Mouse (Mus musculus): Measurements from ENCODE around the gene Lamb3. TPM values are rescaled to one million over a fixed set of nuclear protein-coding genes. Genes with fewer than 3 reads are reported as not detected.

The Lamb3 gene
- 0.82 and 1.0 TPM in 2 replicates for polyA plus RNA-seq (2011; ENCODE audit: insufficient read depth, insufficient read length, low replicate concordance, missing spikeins)

GRCm38 (mm10) chr1:193207503-193207902 lies at the start of gene Lamb3:
TSS of gene Lamb3 (plus strand) at chr1:193207699.
- peak within 1 kb of the TSS; percentile 39 for H3K4me3 ChIP-seq (replicated peaks; ENCODE audit: control insufficient read depth, low read depth, low read length)
- TF ChIP-seq CTCF (IDR thresholded peaks at IDR 0.05; ENCODE audit: control insufficient read depth, insufficient read depth, low read length): no peak
- no peak for TF ChIP-seq POLR2A (IDR thresholded peaks at IDR 0.05; ENCODE audit: borderline replicate concordance, control insufficient read depth, low read depth, low read length)
- peak within 1 kb of the TSS; percentile 32; the same call in 1 of the 2 replicates for H3K27ac ChIP-seq (ENCODE audit: control insufficient read depth, insufficient read depth, low read depth, low read length, poor library complexity)
- 51% methylated on average over 3 of the region's 3 CpGs for WGBS
- H3K4me1 ChIP-seq (ENCODE audit: control insufficient read depth, insufficient read depth, low read length): no peaks in the 10 kb centered on the region; the same call in none of the 2 replicates

- no peak for TF ChIP-seq CTCF (IDR thresholded peaks at IDR 0.05; ENCODE audit: control insufficient read depth, insufficient read depth, low read length)
- TF ChIP-seq POLR2A (IDR thresholded peaks at IDR 0.05; ENCODE audit: borderline replicate concordance, control insufficient read depth, low read depth, low read length): no peak
- no peak overlapping the region for H3K27ac ChIP-seq (ENCODE audit: control insufficient read depth, insufficient read depth, low read depth, low read length, poor library complexity)
- 66% methylated on average over 3 of the region's 3 CpGs for WGBS
- no peaks in the 10 kb centered on the region for H3K4me1 ChIP-seq (ENCODE audit: control insufficient read depth, insufficient read depth, low read length)
- no peak overlapping the region for H3K4me3 ChIP-seq (replicated peaks; ENCODE audit: control insufficient read depth, low read depth, low read length)
These were observed 48.3 kb upstream of the Lamb3 start for GRCm38 (mm10) chr1:193159163-193159562.

GRCm38 (mm10) chr1:193159613-193160012 lies 47.9 kb upstream of the Lamb3 start:
- Histone ChIP-seq H3K4me1 (ENCODE audit: control insufficient read depth, insufficient read depth, low read length) (no peaks in the 10 kb centered on the region), H3K27ac (ENCODE audit: control insufficient read depth, insufficient read depth, low read depth, low read length, poor library complexity) (no peak overlapping the region), H3K4me3 (replicated peaks; ENCODE audit: control insufficient read depth, low read depth, low read length) (no peak overlapping the region)
- WGBS: 24% methylated on average over 1 of the region's 1 CpGs
- TF ChIP-seq POLR2A (IDR thresholded peaks at IDR 0.05; ENCODE audit: borderline replicate concordance, control insufficient read depth, low read depth, low read length) (no peak), CTCF (IDR thresholded peaks at IDR 0.05; ENCODE audit: control insufficient read depth, insufficient read depth, low read length) (no peak)

- Histone ChIP-seq H3K4me3 (replicated peaks; ENCODE audit: control insufficient read depth, low read depth, low read length) (no peak overlapping the region), H3K4me1 (ENCODE audit: control insufficient read depth, insufficient read depth, low read length) (no peaks in the 10 kb centered on the region), H3K27ac (ENCODE audit: control insufficient read depth, insufficient read depth, low read depth, low read length, poor library complexity) (peak overlapping the region; percentile 3; the same call in 1 of the 2 replicates)
- WGBS: 19% methylated on average over 18 of the region's 18 CpGs
- TF ChIP-seq CTCF (IDR thresholded peaks at IDR 0.05; ENCODE audit: control insufficient read depth, insufficient read depth, low read length) (no peak), POLR2A (IDR thresholded peaks at IDR 0.05; ENCODE audit: borderline replicate concordance, control insufficient read depth, low read depth, low read length) (no peak)
These were observed 47.0 kb upstream of the Lamb3 start for GRCm38 (mm10) chr1:193160317-193161032.

- H3K27ac ChIP-seq (ENCODE audit: control insufficient read depth, insufficient read depth, low read depth, low read length, poor library complexity): no peak within 1 kb of the TSS
- TF ChIP-seq POLR2A (IDR thresholded peaks at IDR 0.05; ENCODE audit: borderline replicate concordance, control insufficient read depth, low read depth, low read length) (no peak), CTCF (IDR thresholded peaks at IDR 0.05; ENCODE audit: control insufficient read depth, insufficient read depth, low read length) (no peak)
- H3K4me1 ChIP-seq (ENCODE audit: control insufficient read depth, insufficient read depth, low read length): no peaks in the 10 kb centered on the region; the same call in 1 of the 2 replicates
- no peak within 1 kb of the TSS for H3K4me3 ChIP-seq (replicated peaks; ENCODE audit: control insufficient read depth, low read depth, low read length)
- WGBS: 80% methylated on average over 3 of the region's 3 CpGs
These were observed 39.8 kb upstream of the Lamb3 start, which contains the start of gene A130010J15Rik for GRCm38 (mm10) chr1:193167746-193168145. TSS of gene A130010J15Rik (plus strand) at chr1:193168046.

GRCm38 (mm10) chr1:193169228-193169627 lies 38.3 kb upstream of the Lamb3 start:
- Histone ChIP-seq H3K4me1 (ENCODE audit: control insufficient read depth, insufficient read depth, low read length) (no peaks in the 10 kb centered on the region; the same call in 1 of the 2 replicates), H3K27ac (ENCODE audit: control insufficient read depth, insufficient read depth, low read depth, low read length, poor library complexity) (no peak overlapping the region), H3K4me3 (replicated peaks; ENCODE audit: control insufficient read depth, low read depth, low read length) (no peak overlapping the region)
- TF ChIP-seq POLR2A (IDR thresholded peaks at IDR 0.05; ENCODE audit: borderline replicate concordance, control insufficient read depth, low read depth, low read length) (no peak), CTCF (IDR thresholded peaks at IDR 0.05; ENCODE audit: control insufficient read depth, insufficient read depth, low read length) (no peak)
- 87% methylated on average over 7 of the region's 7 CpGs for WGBS

- no peak for TF ChIP-seq CTCF (IDR thresholded peaks at IDR 0.05; ENCODE audit: control insufficient read depth, insufficient read depth, low read length)
- no peak for TF ChIP-seq POLR2A (IDR thresholded peaks at IDR 0.05; ENCODE audit: borderline replicate concordance, control insufficient read depth, low read depth, low read length)
- Histone ChIP-seq H3K4me1 (ENCODE audit: control insufficient read depth, insufficient read depth, low read length) (no peaks in the 10 kb centered on the region; the same call in 1 of the 2 replicates), H3K27ac (ENCODE audit: control insufficient read depth, insufficient read depth, low read depth, low read length, poor library complexity) (no peak overlapping the region), H3K4me3 (replicated peaks; ENCODE audit: control insufficient read depth, low read depth, low read length) (no peak overlapping the region)
- WGBS: 50% methylated on average over 2 of the region's 2 CpGs
These were observed 37.6 kb upstream of the Lamb3 start for GRCm38 (mm10) chr1:193169856-193170255.

GRCm38 (mm10) chr1:193172991-193173809 lies 34.3 kb upstream of the Lamb3 start:
- peak overlapping the region; percentile 75 for H3K4me3 ChIP-seq (replicated peaks; ENCODE audit: control insufficient read depth, low read depth, low read length)
- H3K27ac ChIP-seq (ENCODE audit: control insufficient read depth, insufficient read depth, low read depth, low read length, poor library complexity): peak overlapping the region; percentile 76
- TF ChIP-seq CTCF (IDR thresholded peaks at IDR 0.05; ENCODE audit: control insufficient read depth, insufficient read depth, low read length) (no peak), POLR2A (IDR thresholded peaks at IDR 0.05; ENCODE audit: borderline replicate concordance, control insufficient read depth, low read depth, low read length) (peak; percentile 95)
- WGBS: under 1% methylated on average over 48 of the region's 48 CpGs
- H3K4me1 ChIP-seq (ENCODE audit: control insufficient read depth, insufficient read depth, low read length): no peaks in the 10 kb centered on the region; the same call in 1 of the 2 replicates
